Mouse (Mus musculus): Measurements from ENCODE around the gene Gm10192.
"Not testable (repeated sequence)": the region's sequence is repeated elsewhere in the genome, so short reads cannot be mapped to it uniquely, and the experiment has no call there.

The Gm10192 gene

GRCm38 (mm10) chr4:97183066-97183465 is at the start of gene Gm10192:
Gm10192 (minus strand) TSS chr4:97183166.
- not testable (repeated sequence) for DNase-seq

- DNase-seq: no peak
Measured at GRCm38 (mm10) chr4:97230411-97231104, 47.6 kb upstream of the Gm10192 start.

GRCm38 (mm10) chr4:97219701-97220100 is 36.7 kb upstream of the Gm10192 start:
- no peak for DNase-seq

- no peak for DNase-seq
Measured at GRCm38 (mm10) chr4:97217906-97218305, 34.9 kb upstream of the Gm10192 start.

GRCm38 (mm10) chr4:97212514-97212913 is 29.5 kb upstream of the Gm10192 start:
- DNase-seq: no peak

GRCm38 (mm10) chr4:97202986-97203385 is 20.0 kb upstream of the Gm10192 start:
- not testable (repeated sequence) for DNase-seq

GRCm38 (mm10) chr4:97193176-97193575 is 10.2 kb upstream of the Gm10192 start:
- no peak for DNase-seq

GRCm38 (mm10) chr4:97192601-97193000 is 9.6 kb upstream of the Gm10192 start:
- no peak for DNase-seq

- DNase-seq: no peak
Measured at GRCm38 (mm10) chr4:97180396-97180795, 2.6 kb downstream of the Gm10192 start.

GRCm38 (mm10) chr4:97156841-97157345 is 26.1 kb downstream of the Gm10192 start:
- DNase-seq: no peak

- DNase-seq: no peak
Measured at GRCm38 (mm10) chr4:97156084-97156483, 26.9 kb downstream of the Gm10192 start.

- DNase-seq: no peak
Measured at GRCm38 (mm10) chr4:97153554-97153953, 29.4 kb downstream of the Gm10192 start.

GRCm38 (mm10) chr4:97142484-97142883 is 40.5 kb downstream of the Gm10192 start:
- no peak for DNase-seq
